Mouse (Mus musculus) forebrain, embryonic 15.5 days (tissue): Measurements from ENCODE around the gene H2-Oa. TPM values are rescaled to one million over a fixed set of nuclear protein-coding genes. Genes with fewer than 3 reads are reported as not detected.

Experiments used
- ATAC-seq: fragments of 200-750 bp; cut with Nextera tagmentation; replicated peaks from 2 replicates; pipeline ENCODE4 v1.8.0; 2017; ENCODE audit warnings: mild to moderate bottlenecking, moderate TSS enrichment, moderate library complexity
- H3K27ac ChIP-seq: fragments of 300-500 bp; sonication (generic); replicated peaks from 2 replicates; pipeline ENCODE4 v1.5.1; 2015; ENCODE audit warnings: mild to moderate bottlenecking, inconsistent platforms
- H3K27me3 ChIP-seq: fragments of 300-500 bp; sonication (generic); 2 replicates; pipeline ENCODE4 v1.6.1; 2015; ENCODE audit warnings: inconsistent platforms
- H3K36me3 ChIP-seq: fragments of 300-500 bp; sonication (generic); 2 replicates; pipeline ENCODE4 v1.6.1; 2015; ENCODE audit warnings: mild to moderate bottlenecking, inconsistent platforms
- H3K4me1 ChIP-seq: fragments of 300-500 bp; sonication (generic); 2 replicates; pipeline ENCODE4 v1.6.1; 2015; ENCODE audit warnings: inconsistent platforms
- H3K4me2 ChIP-seq: fragments of 300-500 bp; sonication (generic); replicated peaks from 2 replicates; pipeline ENCODE4 v1.6.1; 2015; ENCODE audit warnings: mild to moderate bottlenecking, inconsistent platforms
- H3K4me3 ChIP-seq: fragments of 300-500 bp; sonication (generic); 2 replicates; pipeline ENCODE4 v1.5.1; 2015; ENCODE audit warnings: mild to moderate bottlenecking, inconsistent platforms
- H3K9ac ChIP-seq: fragments of 300-500 bp; sonication (generic); replicated peaks from 2 replicates; pipeline ENCODE4 v1.6.1; 2015; ENCODE audit warnings: mild to moderate bottlenecking, inconsistent platforms
- H3K9me3 ChIP-seq: fragments of 300-500 bp; sonication (generic); 2 replicates; pipeline ENCODE4 v1.6.1; 2016; ENCODE audit warnings: inconsistent platforms
- WGBS: fragments of 180-500 bp; shearing (Covaris S2); methylation state at CpG from one replicate; pipeline ENCODE4 v1.1.7; 2015; ENCODE audit warnings: mixed read lengths; 5-methylcytosine and 5-hydroxymethylcytosine counted together
- polyA plus RNA-seq: library from polyadenylated mRNA; unstranded; fragments of >200 nt; fragmentation: Nextera tagmentation; extraction: Ambion mirVana; gene quantifications from 2 replicates; pipeline ENCODE4 v1.2.1, GENCODE M21; 2015

Gene H2-Oa
- polyA plus RNA-seq, 1 experiment from 2014 or later: 0.15 TPM

- H3K4me3 ChIP-seq: no peak overlapping the region
- H3K4me2 ChIP-seq: no peak overlapping the region
- WGBS: 88% methylated on average over 9 of the region's 9 CpGs
- H3K9me3 ChIP-seq: no peaks in the 10 kb centered on the region
- H3K27me3 ChIP-seq: no peaks in the 10 kb centered on the region
- H3K4me1 ChIP-seq: peaks cover 9% of the 10 kb centered on the region
- ATAC-seq: no peak
- H3K27ac ChIP-seq: no peak overlapping the region
- no peak overlapping the region for H3K9ac ChIP-seq
- peaks cover 6% of the 10 kb centered on the region for H3K36me3 ChIP-seq
Measured at GRCm38 (mm10) chr17:34104804-34105203, 12.7 kb downstream of the H2-Oa start.

GRCm38 (mm10) chr17:34106555-34106954, 14.4 kb downstream of the H2-Oa start:
- 86% methylated on average over 7 of the region's 7 CpGs for WGBS
- peaks cover 13% of the 10 kb centered on the region for H3K4me1 ChIP-seq
- ATAC-seq: no peak
- H3K4me2 ChIP-seq: no peak overlapping the region
- H3K27me3 ChIP-seq: no peaks in the 10 kb centered on the region
- no peak overlapping the region for H3K4me3 ChIP-seq
- H3K27ac ChIP-seq: no peak overlapping the region
- H3K36me3 ChIP-seq: peaks cover 22% of the 10 kb centered on the region
- no peaks in the 10 kb centered on the region for H3K9me3 ChIP-seq
- no peak overlapping the region for H3K9ac ChIP-seq

GRCm38 (mm10) chr17:34107109-34107867, 15.1 kb downstream of the H2-Oa start:
- H3K9ac ChIP-seq: no peak overlapping the region
- peak; percentile 65; the same call in 1 of the 2 replicates for ATAC-seq
- no peak overlapping the region; the same call in 1 of the 2 replicates for H3K27ac ChIP-seq
- WGBS: 75% methylated on average over 7 of the region's 7 CpGs
- H3K9me3 ChIP-seq: no peaks in the 10 kb centered on the region
- H3K4me2 ChIP-seq: no peak overlapping the region
- H3K4me3 ChIP-seq: no peak overlapping the region
- H3K36me3 ChIP-seq: peaks cover 29% of the 10 kb centered on the region
- no peaks in the 10 kb centered on the region for H3K27me3 ChIP-seq
- H3K4me1 ChIP-seq: peaks cover 11% of the 10 kb centered on the region

GRCm38 (mm10) chr17:34108460-34108859, 16.3 kb downstream of the H2-Oa start:
- Histone ChIP-seq H3K4me1 (peaks cover 11% of the 10 kb centered on the region), H3K9ac (no peak overlapping the region), H3K4me2 (no peak overlapping the region), H3K36me3 (peaks cover 41% of the 10 kb centered on the region), H3K27ac (no peak overlapping the region), H3K27me3 (no peaks in the 10 kb centered on the region), H3K4me3 (no peak overlapping the region), H3K9me3 (no peaks in the 10 kb centered on the region)
- ATAC-seq: no peak
- WGBS: 71% methylated on average over 5 of the region's 6 CpGs

- no peak overlapping the region for H3K9ac ChIP-seq
- no peak overlapping the region for H3K4me3 ChIP-seq
- peaks cover 11% of the 10 kb centered on the region for H3K4me1 ChIP-seq
- no peaks in the 10 kb centered on the region for H3K9me3 ChIP-seq
- no peak overlapping the region for H3K4me2 ChIP-seq
- no peak for ATAC-seq
- H3K27me3 ChIP-seq: no peaks in the 10 kb centered on the region
- H3K36me3 ChIP-seq: peaks cover 49% of the 10 kb centered on the region
- WGBS: 77% methylated on average over 14 of the region's 14 CpGs
- peak overlapping the region; percentile 49 for H3K27ac ChIP-seq
Measured at GRCm38 (mm10) chr17:34109038-34109805, 17.1 kb downstream of the H2-Oa start.

- peaks cover 54% of the 10 kb centered on the region for H3K36me3 ChIP-seq
- no peaks in the 10 kb centered on the region for H3K27me3 ChIP-seq
- H3K4me3 ChIP-seq: no peak overlapping the region
- ATAC-seq: peak; percentile 21; the same call in 1 of the 2 replicates
- 69% methylated on average over 3 of the region's 3 CpGs for WGBS
- H3K9me3 ChIP-seq: no peaks in the 10 kb centered on the region
- peaks cover 11% of the 10 kb centered on the region for H3K4me1 ChIP-seq
- H3K9ac ChIP-seq: no peak overlapping the region
- H3K27ac ChIP-seq: peak overlapping the region; percentile 49
- H3K4me2 ChIP-seq: no peak overlapping the region
Measured at GRCm38 (mm10) chr17:34109806-34110195, 17.7 kb downstream of the H2-Oa start.

- no peaks in the 10 kb centered on the region for H3K9me3 ChIP-seq
- no peak overlapping the region for H3K9ac ChIP-seq
- WGBS: 54% methylated on average over 8 of the region's 8 CpGs
- H3K27ac ChIP-seq: peak overlapping the region; percentile 49
- peaks cover 59% of the 10 kb centered on the region for H3K36me3 ChIP-seq
- H3K27me3 ChIP-seq: no peaks in the 10 kb centered on the region
- no peak for ATAC-seq
- H3K4me3 ChIP-seq: no peak overlapping the region
- no peak overlapping the region for H3K4me2 ChIP-seq
- peaks cover 11% of the 10 kb centered on the region for H3K4me1 ChIP-seq
Measured at GRCm38 (mm10) chr17:34110309-34110708, 18.2 kb downstream of the H2-Oa start.

- no peaks in the 10 kb centered on the region for H3K9me3 ChIP-seq
- 90% methylated on average over 7 of the region's 7 CpGs for WGBS
- peaks cover 69% of the 10 kb centered on the region for H3K36me3 ChIP-seq
- H3K4me1 ChIP-seq: peaks cover 34% of the 10 kb centered on the region
- no peak overlapping the region for H3K9ac ChIP-seq
- H3K27me3 ChIP-seq: no peaks in the 10 kb centered on the region
- no peak overlapping the region for H3K4me2 ChIP-seq
- no peak overlapping the region for H3K27ac ChIP-seq
- no peak overlapping the region for H3K4me3 ChIP-seq
- ATAC-seq: no peak
Measured at GRCm38 (mm10) chr17:34114114-34114513, 22.0 kb downstream of the H2-Oa start.

GRCm38 (mm10) chr17:34116736-34117370, 24.7 kb downstream of the H2-Oa start:
- H3K36me3 ChIP-seq: peaks cover 46% of the 10 kb centered on the region
- peaks cover 23% of the 10 kb centered on the region for H3K4me1 ChIP-seq
- H3K27ac ChIP-seq: no peak overlapping the region
- no peaks in the 10 kb centered on the region for H3K27me3 ChIP-seq
- H3K9ac ChIP-seq: peak overlapping the region; percentile 41
- WGBS: 26% methylated on average over 7 of the region's 7 CpGs
- peak overlapping the region; percentile 80 for H3K4me2 ChIP-seq
- H3K4me3 ChIP-seq: peak overlapping the region; percentile 90
- ATAC-seq: no peak
- no peaks in the 10 kb centered on the region for H3K9me3 ChIP-seq

- H3K27ac ChIP-seq: peak overlapping the region; percentile 100; the same call in 1 of the 2 replicates
- WGBS: under 1% methylated on average over 5 of the region's 5 CpGs
Measured at GRCm38 (mm10) chr17:34117421-34118112, 25.4 kb downstream of the H2-Oa start.

GRCm38 (mm10) chr17:34118113-34118872, 26.2 kb downstream of the H2-Oa start:
- WGBS: under 1% methylated on average over 57 of the region's 67 CpGs
- Histone ChIP-seq H3K36me3 (peaks cover 32% of the 10 kb centered on the region), H3K27ac (peak overlapping the region; percentile 100)

More at GRCm38 (mm10) chr17:34117421-34118112, 25.4 kb downstream of the H2-Oa start:
- Histone ChIP-seq H3K4me2 (peak overlapping the region; percentile 80), H3K36me3 (peaks cover 39% of the 10 kb centered on the region), H3K4me1 (peaks cover 23% of the 10 kb centered on the region), H3K9ac (peak overlapping the region; percentile 73), H3K4me3 (peak overlapping the region; percentile 90), H3K27me3 (no peaks in the 10 kb centered on the region), H3K9me3 (no peaks in the 10 kb centered on the region)
- ATAC-seq: no peak

More at GRCm38 (mm10) chr17:34118113-34118872, 26.2 kb downstream of the H2-Oa start:
- peak overlapping the region; percentile 90 for H3K4me3 ChIP-seq
- no peaks in the 10 kb centered on the region for H3K27me3 ChIP-seq
- peaks cover 26% of the 10 kb centered on the region for H3K4me1 ChIP-seq
- no peak for ATAC-seq
- H3K9me3 ChIP-seq: no peaks in the 10 kb centered on the region
- H3K4me2 ChIP-seq: peak overlapping the region; percentile 80
- H3K9ac ChIP-seq: peak overlapping the region; percentile 73
